Mouse (Mus musculus): Measurements from ENCODE around the gene Zfp108. TPM values are rescaled to one million over a fixed set of nuclear protein-coding genes. Genes with fewer than 3 reads are reported as not detected.

Zfp108 gene
- polyA plus RNA-seq, 2 experiments: 4.1 to 4.8 TPM

- WGBS: 75% methylated on average over 24 of the region's 24 CpGs
Observed at GRCm38 (mm10) chr7:24268176-24269155, 13.9 kb downstream of the Zfp108 start.

GRCm38 (mm10) chr7:24269256-24269655 lies 14.7 kb downstream of the Zfp108 start:
- Histone ChIP-seq H3K9ac (ENCODE audit: low read depth, low read length, severe bottlenecking) (no peak overlapping the region), H3K4me3 (replicated peaks; ENCODE audit: low read length) (peak overlapping the region; percentile 66; the same call in 1 of the 2 replicates), H3K36me3 (ENCODE audit: control insufficient read depth, insufficient read depth, low read length) (peaks cover 9% of the 10 kb centered on the region), H3K4me1 (ENCODE audit: control insufficient read depth, insufficient read depth, low read length) (peaks cover 4% of the 10 kb centered on the region), H3K4me2 (replicated peaks; ENCODE audit: low read depth, low read length, severe bottlenecking) (no peak overlapping the region), H3K27me3 (ENCODE audit: control insufficient read depth, insufficient read depth, low read length) (no peaks in the 10 kb centered on the region), H3K27ac (replicated peaks; ENCODE audit: low read depth, low read length) (no peak overlapping the region), H3K9me3 (ENCODE audit: control insufficient read depth, low read length) (no peaks in the 10 kb centered on the region)
- DNase-seq (ENCODE audit: low spot score) (no peak), ATAC-seq (ENCODE audit: low FRiP score, low read depth) (no peak)
- TF ChIP-seq POLR2A (IDR thresholded peaks at IDR 0.05; ENCODE audit: borderline replicate concordance, extremely low read depth, insufficient read depth, insufficient read length): no peak
- 78% methylated on average over 3 of the region's 3 CpGs for WGBS

More at GRCm38 (mm10) chr7:24268176-24269155, 13.9 kb downstream of the Zfp108 start:
- ATAC-seq (ENCODE audit: low FRiP score, low read depth) (no peak), DNase-seq (ENCODE audit: low spot score) (no peak)
- no peak overlapping the region for H3K9ac ChIP-seq (ENCODE audit: low read depth, low read length, severe bottlenecking)
- H3K27me3 ChIP-seq (ENCODE audit: control insufficient read depth, insufficient read depth, low read length): no peaks in the 10 kb centered on the region
- no peak overlapping the region for H3K4me2 ChIP-seq (replicated peaks; ENCODE audit: low read depth, low read length, severe bottlenecking)
- H3K4me3 ChIP-seq (replicated peaks; ENCODE audit: low read length): no peak overlapping the region
- peaks cover 4% of the 10 kb centered on the region for H3K4me1 ChIP-seq (ENCODE audit: control insufficient read depth, insufficient read depth, low read length)
- no peak overlapping the region for H3K27ac ChIP-seq (replicated peaks; ENCODE audit: low read depth, low read length)
- H3K36me3 ChIP-seq (ENCODE audit: control insufficient read depth, insufficient read depth, low read length): peaks cover 2% of the 10 kb centered on the region; the same call in 1 of the 2 replicates
- no peaks in the 10 kb centered on the region for H3K9me3 ChIP-seq (ENCODE audit: control insufficient read depth, low read length)
- no peak for TF ChIP-seq POLR2A (IDR thresholded peaks at IDR 0.05; ENCODE audit: borderline replicate concordance, extremely low read depth, insufficient read depth, insufficient read length)

GRCm38 (mm10) chr7:24269667-24270287 lies 15.2 kb downstream of the Zfp108 start:
- peaks cover 4% of the 10 kb centered on the region for H3K4me1 ChIP-seq (ENCODE audit: control insufficient read depth, insufficient read depth, low read length)
- H3K4me2 ChIP-seq (replicated peaks; ENCODE audit: low read depth, low read length, severe bottlenecking): peak overlapping the region; percentile 81
- no peak overlapping the region for H3K27ac ChIP-seq (replicated peaks; ENCODE audit: low read depth, low read length)
- peak overlapping the region; percentile 68 for H3K9ac ChIP-seq (ENCODE audit: low read depth, low read length, severe bottlenecking)
- H3K9me3 ChIP-seq (ENCODE audit: control insufficient read depth, low read length): no peaks in the 10 kb centered on the region
- TF ChIP-seq POLR2A (IDR thresholded peaks at IDR 0.05; ENCODE audit: borderline replicate concordance, extremely low read depth, insufficient read depth, insufficient read length): no peak
- 39% methylated on average over 7 of the region's 7 CpGs for WGBS
- H3K4me3 ChIP-seq (replicated peaks; ENCODE audit: low read length): peak overlapping the region; percentile 66
- ATAC-seq (ENCODE audit: low FRiP score, low read depth): peak; percentile 50; the same call in 1 of the 2 replicates
- H3K27me3 ChIP-seq (ENCODE audit: control insufficient read depth, insufficient read depth, low read length): no peaks in the 10 kb centered on the region
- H3K36me3 ChIP-seq (ENCODE audit: control insufficient read depth, insufficient read depth, low read length): peaks cover 14% of the 10 kb centered on the region
- no peak for DNase-seq (ENCODE audit: low spot score)

- TF ChIP-seq POLR2A (IDR thresholded peaks at IDR 0.05; ENCODE audit: borderline replicate concordance, extremely low read depth, insufficient read depth, insufficient read length): peak; percentile 18; the same call in 1 of the 2 replicates
- peak within 1 kb of the TSS; percentile 68 for H3K9ac ChIP-seq (ENCODE audit: low read depth, low read length, severe bottlenecking)
- peaks cover 4% of the 10 kb centered on the region for H3K4me1 ChIP-seq (ENCODE audit: control insufficient read depth, insufficient read depth, low read length)
- ATAC-seq (ENCODE audit: low FRiP score, low read depth): peak; percentile 92
- H3K9me3 ChIP-seq (ENCODE audit: control insufficient read depth, low read length): no peaks in the 10 kb centered on the region
- H3K36me3 ChIP-seq (ENCODE audit: control insufficient read depth, insufficient read depth, low read length): peaks cover 19% of the 10 kb centered on the region
- peak within 1 kb of the TSS; percentile 67; the same call in 1 of the 2 replicates for H3K27ac ChIP-seq (replicated peaks; ENCODE audit: low read depth, low read length)
- no peaks in the 10 kb centered on the region for H3K27me3 ChIP-seq (ENCODE audit: control insufficient read depth, insufficient read depth, low read length)
- peak within 1 kb of the TSS; percentile 66 for H3K4me3 ChIP-seq (replicated peaks; ENCODE audit: low read length)
- peak within 1 kb of the TSS; percentile 81 for H3K4me2 ChIP-seq (replicated peaks; ENCODE audit: low read depth, low read length, severe bottlenecking)
- DNase-seq (ENCODE audit: low spot score): peak; percentile 91
- 0% methylated on average over 12 of the region's 12 CpGs for WGBS
Observed at GRCm38 (mm10) chr7:24270288-24270672, 15.7 kb downstream of the Zfp108 start, which contains the start of gene Zfp93. TSS of gene Zfp93 (plus strand) at chr7:24270420.

GRCm38 (mm10) chr7:24271191-24271590 lies 16.6 kb downstream of the Zfp108 start:
- DNase-seq (ENCODE audit: low spot score) (no peak), ATAC-seq (ENCODE audit: low FRiP score, low read depth) (no peak)
- no peak overlapping the region for H3K27ac ChIP-seq (replicated peaks; ENCODE audit: low read depth, low read length)
- H3K36me3 ChIP-seq (ENCODE audit: control insufficient read depth, insufficient read depth, low read length): peaks cover 19% of the 10 kb centered on the region
- no peak overlapping the region for H3K9ac ChIP-seq (ENCODE audit: low read depth, low read length, severe bottlenecking)
- no peaks in the 10 kb centered on the region for H3K9me3 ChIP-seq (ENCODE audit: control insufficient read depth, low read length)
- peaks cover 4% of the 10 kb centered on the region for H3K4me1 ChIP-seq (ENCODE audit: control insufficient read depth, insufficient read depth, low read length)
- no peak for TF ChIP-seq POLR2A (IDR thresholded peaks at IDR 0.05; ENCODE audit: borderline replicate concordance, extremely low read depth, insufficient read depth, insufficient read length)
- H3K4me2 ChIP-seq (replicated peaks; ENCODE audit: low read depth, low read length, severe bottlenecking): no peak overlapping the region
- no peaks in the 10 kb centered on the region for H3K27me3 ChIP-seq (ENCODE audit: control insufficient read depth, insufficient read depth, low read length)
- WGBS: 95% methylated on average over 6 of the region's 6 CpGs
- no peak overlapping the region; the same call in 1 of the 2 replicates for H3K4me3 ChIP-seq (replicated peaks; ENCODE audit: low read length)
